Mouse (Mus musculus): ENCODE results near the gene Cox5b. TPM values are rescaled to one million over a fixed set of nuclear protein-coding genes. Genes with fewer than 3 reads are reported as not detected.

Cox5b gene
- total RNA-seq, 4 experiments from 2014 or later = 864 to 1,112 (median 950) TPM

Small RNAs within 50 kb of the gene (microRNA-seq; reads per million reads assigned to microRNA genes)
- gene Gm24133 = not detected

Other genes starting within 250 kb of the Cox5b start
- gene Lman2l, start 246.2 kb upstream of the Cox5b start, total RNA-seq (2022) = 10 to 100 TPM; 19.9 to 24.7 (median 22.6) TPM
- gene Cnnm4, start 219.8 kb upstream of the Cox5b start, total RNA-seq (2022) = 1 to 10 TPM; 4.9 to 7.7 (median 5.1) TPM
- gene Cnnm3, start 179.6 kb upstream of the Cox5b start, total RNA-seq (2022) = 10 to 100 TPM in 3 of 4 experiments, 1 to 10 TPM in 1; 8.9 to 12.8 (median 11.3) TPM
- gene Ankrd23, start 154.6 kb upstream of the Cox5b start, total RNA-seq (2022) = 1,000 to 10,000 TPM; 2,275 to 3,003 (median 2,494) TPM
- gene Gm42417, start 152.0 kb upstream of the Cox5b start, total RNA-seq (2022) = 1,000 to 10,000 TPM in 3 of 4 experiments, 100 to 1,000 TPM in 1; 926 to 1,454 (median 1,403) TPM
- gene Ankrd39, start 144.0 kb upstream of the Cox5b start, total RNA-seq (2022) = 1 to 10 TPM; 6.3 to 9.7 (median 9.4) TPM
- 1 to 10 TPM; 2.7 to 5.2 (median 4.6) TPM for gene Sema4c, start 133.1 kb upstream of the Cox5b start, total RNA-seq (2022)
- gene Fam178b, start 8.3 kb upstream of the Cox5b start, total RNA-seq (2022) = under 1 TPM in 1 of 4 experiments, not detected in 3; 0.46 TPM
- under 1 TPM in 3 of 4 experiments, not detected in 1; 0.65 to 0.75 (median 0.70) TPM for gene 4933424G06Rik, start 18.7 kb downstream of the Cox5b start, total RNA-seq (2022)
- 100 to 1,000 TPM; 141 to 162 (median 147) TPM for gene Actr1b, start 23.0 kb downstream of the Cox5b start, total RNA-seq (2022)
- gene Zap70, start 70.3 kb downstream of the Cox5b start, total RNA-seq (2022) = under 1 TPM in 2 of 4 experiments, not detected in 2; 0.27 to 0.31 TPM

All from gastrocnemius, adult 8-10 months (tissue).